Mouse (Mus musculus) liver, adult 2 months (tissue): Measurements from ENCODE around the gene Samd4b. TPM values are rescaled to one million over a fixed set of nuclear protein-coding genes. Genes with fewer than 3 reads are reported as not detected.
A peak's percentile ranks its signal among the peaks of the same experiment; 100 is the strongest.

Source experiments
- DNase-seq: peaks from one replicate; pipeline ENCODE4 v3.0.0-alpha.2; 2011; ENCODE audit warnings: low read depth, low spot score; ENCODE audit errors: extremely low read depth
- H3K27ac ChIP-seq: fragments of 200-500 bp; replicated peaks from 2 replicates; pipeline ENCODE4 v1.5.1; 2012; ENCODE audit warnings: low read depth, mild to moderate bottlenecking, control low read depth, inconsistent platforms, low read length; ENCODE audit not compliant: insufficient read depth
- H3K27me3 ChIP-seq: fragments of 200-500 bp; 2 replicates; pipeline ENCODE4 v1.6.1; 2012; ENCODE audit warnings: mild to moderate bottlenecking, moderate library complexity, low read length, inconsistent platforms; ENCODE audit not compliant: control insufficient read depth, insufficient read depth
- H3K36me3 ChIP-seq: fragments of 200-500 bp; 2 replicates; pipeline ENCODE4 v1.6.1; 2012; ENCODE audit warnings: low read length, inconsistent platforms; ENCODE audit not compliant: control insufficient read depth, insufficient read depth
- H3K4me1 ChIP-seq: fragments of 200-500 bp; 2 replicates; pipeline ENCODE4 v1.6.1; 2011; ENCODE audit warnings: low read length; ENCODE audit not compliant: control insufficient read depth, insufficient read depth
- H3K4me3 ChIP-seq: fragments of 200-500 bp; 2 replicates; pipeline ENCODE4 v1.5.1; 2011; ENCODE audit warnings: low read depth, mild to moderate bottlenecking, control low read depth, low read length, moderate library complexity; ENCODE audit not compliant: insufficient read depth
- H3K79me2 ChIP-seq: fragments of 200-500 bp; 2 replicates; pipeline ENCODE4 v1.6.1; 2012; ENCODE audit warnings: inconsistent platforms, mild to moderate bottlenecking, low read length, moderate library complexity; ENCODE audit not compliant: control insufficient read depth, insufficient read depth
- H3K9ac ChIP-seq: fragments of 200-500 bp; 2 replicates; pipeline ENCODE4 v1.6.1; 2012; ENCODE audit warnings: low read depth, mild to moderate bottlenecking, control low read depth, inconsistent platforms, low read length
- CTCF ChIP-seq: fragments of 200-500 bp; IDR thresholded peaks from 2 replicates; pipeline ENCODE4 v1.5.1; 2011; ENCODE audit warnings: low read depth, low read length, control low read depth
- POLR2A ChIP-seq: fragments of 200-500 bp; IDR thresholded peaks from 2 replicates; pipeline ENCODE4 v1.6.1; 2011; ENCODE audit warnings: low read length, control low read depth; ENCODE audit not compliant: insufficient read depth; ENCODE audit errors: extremely low read depth
- WGBS: fragments of 180-500 bp; shearing (Covaris S2); methylation state at CpG from one replicate; pipeline ENCODE4 v1.1.7; 2018; 5-methylcytosine and 5-hydroxymethylcytosine counted together
- polyA plus RNA-seq: library from polyadenylated mRNA; depleted of rRNA; stranded (reverse); fragments of >200 nt; gene quantifications from 2 replicates; pipeline ENCODE4 v1.2.3, GENCODE M21; 2012
- total RNA-seq: library from RNA; depleted of rRNA; stranded (reverse); fragments of >200 nt; gene quantifications from 2 replicates; pipeline ENCODE4 v1.2.3, GENCODE M21; 2014

Gene Samd4b
- total and polyA plus RNA-seq, 2 experiments: 4.1 to 27.0 TPM

- Histone ChIP-seq H3K36me3 (no peaks in the 10 kb centered on the region; the same call in 1 of the 2 replicates), H3K4me3 (peak overlapping the region; percentile 68), H3K4me1 (peaks cover 4% of the 10 kb centered on the region; the same call in 1 of the 2 replicates), H3K27ac (peak overlapping the region; percentile 53), H3K9ac (peak overlapping the region; percentile 88), H3K27me3 (no peaks in the 10 kb centered on the region), H3K79me2 (peaks cover 8% of the 10 kb centered on the region)
- DNase-seq: peak; percentile 96
- under 1% methylated on average over 64 of the region's 64 CpGs for whole genome bisulfite sequencing
- TF ChIP-seq CTCF (peak; percentile 76), POLR2A (0 out of 2 replicates have a peak, but pooled peaks have one; percentile 48)
Measured at GRCm38 (mm10) chr7:28436271-28436904, 161.6 kb downstream of the Samd4b start.

GRCm38 (mm10) chr7:28435660-28436259, 162.2 kb downstream of the Samd4b start:
- H3K27ac ChIP-seq: no peak overlapping the region

GRCm38 (mm10) chr7:28432252-28432651, 165.7 kb downstream of the Samd4b start:
- Histone ChIP-seq H3K4me1 (peaks cover 4% of the 10 kb centered on the region; the same call in 1 of the 2 replicates), H3K79me2 (peaks cover 14% of the 10 kb centered on the region), H3K9ac (no peak overlapping the region), H3K27me3 (no peaks in the 10 kb centered on the region), H3K27ac (no peak overlapping the region), H3K4me3 (no peak overlapping the region), H3K36me3 (peaks cover 3% of the 10 kb centered on the region)
- no peak for TF ChIP-seq POLR2A
- TF ChIP-seq CTCF: no peak
- no peak for DNase-seq
- 86% methylated on average over 2 of the region's 2 CpGs for WGBS

More at GRCm38 (mm10) chr7:28435660-28436259, 162.2 kb downstream of the Samd4b start:
- Histone ChIP-seq H3K9ac (peak overlapping the region; percentile 88), H3K27me3 (no peaks in the 10 kb centered on the region), H3K79me2 (peaks cover 8% of the 10 kb centered on the region), H3K4me3 (peak overlapping the region; percentile 67), H3K4me1 (peaks cover 4% of the 10 kb centered on the region; the same call in 1 of the 2 replicates), H3K36me3 (no peaks in the 10 kb centered on the region; the same call in 1 of the 2 replicates)
- TF ChIP-seq POLR2A (no peak), CTCF (no peak)
- 5% methylated on average over 49 of the region's 70 CpGs for WGBS
- DNase-seq: no peak

GRCm38 (mm10) chr7:28430512-28430911, 167.4 kb downstream of the Samd4b start:
- WGBS: 68% methylated on average over 1 of the region's 1 CpGs
- H3K27ac ChIP-seq: no peak overlapping the region
- H3K4me1 ChIP-seq: peaks cover 4% of the 10 kb centered on the region; the same call in 1 of the 2 replicates
- no peak overlapping the region for H3K9ac ChIP-seq
- H3K36me3 ChIP-seq: peaks cover 3% of the 10 kb centered on the region
- TF ChIP-seq POLR2A: no peak
- TF ChIP-seq CTCF: no peak
- H3K79me2 ChIP-seq: peaks cover 14% of the 10 kb centered on the region
- no peaks in the 10 kb centered on the region for H3K27me3 ChIP-seq
- no peak overlapping the region for H3K4me3 ChIP-seq
- DNase-seq: no peak

- Histone ChIP-seq H3K4me1 (no peaks in the 10 kb centered on the region), H3K27ac (no peak overlapping the region), H3K9ac (no peak overlapping the region), H3K4me3 (no peak overlapping the region), H3K27me3 (no peaks in the 10 kb centered on the region), H3K79me2 (peaks cover 14% of the 10 kb centered on the region; the same call in 1 of the 2 replicates), H3K36me3 (peaks cover 8% of the 10 kb centered on the region)
- TF ChIP-seq POLR2A: no peak
- no peak for TF ChIP-seq CTCF
- DNase-seq: peak; percentile 24
Measured at GRCm38 (mm10) chr7:28427738-28428137, 170.2 kb downstream of the Samd4b start.

GRCm38 (mm10) chr7:28423018-28423417, 174.9 kb downstream of the Samd4b start:
- Histone ChIP-seq H3K9ac (no peak overlapping the region), H3K27me3 (no peaks in the 10 kb centered on the region), H3K36me3 (peaks cover 34% of the 10 kb centered on the region), H3K4me1 (no peaks in the 10 kb centered on the region), H3K4me3 (no peak overlapping the region), H3K27ac (no peak overlapping the region), H3K79me2 (peaks cover 13% of the 10 kb centered on the region; the same call in 1 of the 2 replicates)
- 90% methylated on average over 1 of the region's 1 CpGs for WGBS
- DNase-seq: no peak
- no peak for TF ChIP-seq POLR2A
- no peak for TF ChIP-seq CTCF
